Mouse (Mus musculus) hindbrain, embryonic 12.5 days (tissue): ENCODE results near the gene Pde4b. TPM values are rescaled to one million over a fixed set of nuclear protein-coding genes. Genes with fewer than 3 reads are reported as not detected.

Source experiments
- ATAC-seq: fragments of 200-750 bp; cut with Nextera tagmentation; 2 replicates; pipeline ENCODE4 v1.8.0; 2017; ENCODE audit warnings: moderate TSS enrichment; ENCODE audit not compliant: low FRiP score
- H3K27ac ChIP-seq: fragments of 300-500 bp; sonication (generic); 2 replicates; pipeline ENCODE4 v1.5.1; 2016; ENCODE audit warnings: mild to moderate bottlenecking
- H3K27me3 ChIP-seq: fragments of 300-500 bp; sonication (generic); 2 replicates; pipeline ENCODE4 v1.6.1; 2016; ENCODE audit warnings: mild to moderate bottlenecking
- H3K36me3 ChIP-seq: fragments of 300-500 bp; sonication (generic); 2 replicates; pipeline ENCODE4 v1.6.1; 2016; ENCODE audit warnings: mild to moderate bottlenecking
- H3K4me1 ChIP-seq: fragments of 300-500 bp; sonication (generic); 2 replicates; pipeline ENCODE4 v1.6.1; 2016
- H3K4me2 ChIP-seq: fragments of 300-500 bp; sonication (generic); replicated peaks from 2 replicates; pipeline ENCODE4 v1.6.1; 2016; ENCODE audit warnings: mild to moderate bottlenecking
- H3K4me3 ChIP-seq: fragments of 300-500 bp; sonication (generic); 2 replicates; pipeline ENCODE4 v1.5.1; 2016; ENCODE audit warnings: mild to moderate bottlenecking
- H3K9ac ChIP-seq: fragments of 300-500 bp; sonication (generic); 2 replicates; pipeline ENCODE4 v1.6.1; 2016; ENCODE audit warnings: mild to moderate bottlenecking, moderate library complexity
- H3K9me3 ChIP-seq: fragments of 300-500 bp; sonication (generic); replicated peaks from 2 replicates; pipeline ENCODE4 v1.6.1; 2016; ENCODE audit warnings: mild to moderate bottlenecking
- WGBS: fragments of 180-500 bp; shearing (Covaris S2); methylation state at CpG from one replicate; pipeline ENCODE4 v1.1.7; 2016; 5-methylcytosine and 5-hydroxymethylcytosine counted together
- polyA plus RNA-seq: library from polyadenylated mRNA; unstranded; fragments of >200 nt; fragmentation: Nextera tagmentation; extraction: Ambion mirVana; gene quantifications from 2 replicates; pipeline ENCODE4 v1.2.1, GENCODE M21; 2016

The Pde4b gene
- polyA plus RNA-seq, 1 experiment from 2014 or later = 12.5 TPM

GRCm38 (mm10) chr4:102511511-102511910 lies 424.2 kb downstream of the Pde4b start:
- Histone ChIP-seq H3K9me3 (no peaks in the 10 kb centered on the region), H3K27ac (0 out of 2 replicates have a peak overlapping the region, but pooled peaks have one; percentile 40), H3K4me2 (peak overlapping the region; percentile 45), H3K4me1 (peaks cover 13% of the 10 kb centered on the region), H3K9ac (peak overlapping the region; percentile 40; the same call in 1 of the 2 replicates), H3K4me3 (no peak overlapping the region), H3K36me3 (no peaks in the 10 kb centered on the region), H3K27me3 (no peaks in the 10 kb centered on the region)
- WGBS = 9% methylated on average over 11 of the region's 11 CpGs
- peak; percentile 64; the same call in 1 of the 2 replicates for ATAC-seq

GRCm38 (mm10) chr4:102512940-102513339 lies 425.6 kb downstream of the Pde4b start:
- no peak for ATAC-seq
- no peak overlapping the region for H3K4me3 ChIP-seq
- H3K9me3 ChIP-seq = no peaks in the 10 kb centered on the region
- H3K4me1 ChIP-seq = peaks cover 13% of the 10 kb centered on the region
- no peaks in the 10 kb centered on the region for H3K27me3 ChIP-seq
- no peak overlapping the region for H3K4me2 ChIP-seq
- H3K36me3 ChIP-seq = no peaks in the 10 kb centered on the region
- 88% methylated on average over 7 of the region's 7 CpGs for WGBS
- H3K27ac ChIP-seq = no peak overlapping the region
- no peak overlapping the region for H3K9ac ChIP-seq

- no peak for ATAC-seq
- H3K4me2 ChIP-seq = no peak overlapping the region
- H3K27ac ChIP-seq = no peak overlapping the region
- no peaks in the 10 kb centered on the region for H3K27me3 ChIP-seq
- 58% methylated on average over 5 of the region's 5 CpGs for WGBS
- no peaks in the 10 kb centered on the region for H3K36me3 ChIP-seq
- no peak overlapping the region for H3K9ac ChIP-seq
- no peaks in the 10 kb centered on the region for H3K9me3 ChIP-seq
- no peak overlapping the region for H3K4me3 ChIP-seq
- H3K4me1 ChIP-seq = peaks cover 13% of the 10 kb centered on the region
Measured at GRCm38 (mm10) chr4:102513514-102513913, 426.2 kb downstream of the Pde4b start.

GRCm38 (mm10) chr4:102514972-102515835 lies 427.9 kb downstream of the Pde4b start:
- H3K4me2 ChIP-seq = no peak overlapping the region
- peaks cover 13% of the 10 kb centered on the region for H3K4me1 ChIP-seq
- no peak overlapping the region for H3K4me3 ChIP-seq
- H3K27ac ChIP-seq = no peak overlapping the region
- no peak overlapping the region for H3K9ac ChIP-seq
- WGBS = 54% methylated on average over 3 of the region's 3 CpGs
- no peaks in the 10 kb centered on the region for H3K36me3 ChIP-seq
- no peaks in the 10 kb centered on the region for H3K27me3 ChIP-seq
- no peak for ATAC-seq
- no peaks in the 10 kb centered on the region for H3K9me3 ChIP-seq

DNA sequence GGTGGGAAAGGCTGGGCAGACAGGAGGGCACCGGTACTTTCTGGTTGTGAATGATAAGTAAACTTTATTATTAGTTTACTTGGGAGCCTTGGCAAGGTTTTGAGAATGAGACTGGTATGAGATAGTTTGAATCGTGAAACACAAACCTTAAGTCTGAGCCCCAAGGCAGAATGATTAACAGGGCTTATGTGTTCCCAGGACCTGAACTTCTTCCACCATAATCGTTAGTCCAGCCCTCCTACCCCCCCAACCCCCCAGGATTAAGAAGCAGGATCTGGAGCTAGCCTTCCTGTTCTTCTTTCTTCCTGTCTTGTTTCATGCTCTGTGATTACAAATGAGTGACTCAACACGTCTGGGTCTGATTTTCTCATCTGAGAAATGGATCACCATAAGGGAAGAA lies 429.1 kb downstream of the Pde4b start:
- Histone ChIP-seq H3K27ac (no peak overlapping the region), H3K36me3 (no peaks in the 10 kb centered on the region), H3K4me2 (no peak overlapping the region), H3K4me3 (no peak overlapping the region), H3K9me3 (no peaks in the 10 kb centered on the region), H3K4me1 (peaks cover 6% of the 10 kb centered on the region), H3K9ac (no peak overlapping the region), H3K27me3 (no peaks in the 10 kb centered on the region)
- 82% methylated on average over 4 of the region's 4 CpGs for WGBS
- ATAC-seq = no peak

DNA sequence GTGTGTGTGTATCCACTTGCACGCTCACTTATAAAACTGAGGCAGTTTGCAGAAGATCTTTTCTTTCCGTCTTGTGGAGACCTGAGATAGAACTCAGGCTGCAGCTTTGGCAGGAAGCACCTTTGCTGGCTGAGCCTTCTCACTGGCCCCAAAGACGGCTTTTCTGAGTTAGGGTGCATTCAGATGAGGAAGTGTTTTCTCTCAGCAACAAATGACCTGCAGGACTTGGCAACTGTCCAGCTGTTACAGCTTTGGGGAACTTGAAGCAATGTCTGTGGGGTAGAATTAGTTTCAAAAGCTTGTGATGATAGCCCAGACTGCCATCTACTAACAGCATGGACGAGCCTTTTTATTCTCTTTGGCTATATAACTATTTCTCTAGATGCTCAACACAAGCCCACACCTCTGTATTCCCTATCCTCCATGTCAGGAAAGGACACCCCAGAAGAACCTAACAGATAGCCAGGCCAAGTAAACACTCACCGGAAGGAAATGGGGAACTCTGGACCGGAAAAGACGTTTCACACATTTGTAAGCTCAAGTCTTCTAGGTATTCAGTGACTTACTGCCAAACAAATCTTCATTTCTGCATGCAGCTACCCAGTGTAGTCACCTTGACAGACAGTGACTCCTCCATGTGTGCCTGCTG lies 429.8 kb downstream of the Pde4b start:
- no peak overlapping the region for H3K4me3 ChIP-seq
- no peak overlapping the region for H3K4me2 ChIP-seq
- H3K9ac ChIP-seq = no peak overlapping the region
- H3K4me1 ChIP-seq = no peaks in the 10 kb centered on the region
- 77% methylated on average over 7 of the region's 7 CpGs for WGBS
- no peaks in the 10 kb centered on the region for H3K36me3 ChIP-seq
- ATAC-seq = no peak
- H3K27me3 ChIP-seq = no peaks in the 10 kb centered on the region
- H3K27ac ChIP-seq = no peak overlapping the region
- H3K9me3 ChIP-seq = no peaks in the 10 kb centered on the region

DNA sequence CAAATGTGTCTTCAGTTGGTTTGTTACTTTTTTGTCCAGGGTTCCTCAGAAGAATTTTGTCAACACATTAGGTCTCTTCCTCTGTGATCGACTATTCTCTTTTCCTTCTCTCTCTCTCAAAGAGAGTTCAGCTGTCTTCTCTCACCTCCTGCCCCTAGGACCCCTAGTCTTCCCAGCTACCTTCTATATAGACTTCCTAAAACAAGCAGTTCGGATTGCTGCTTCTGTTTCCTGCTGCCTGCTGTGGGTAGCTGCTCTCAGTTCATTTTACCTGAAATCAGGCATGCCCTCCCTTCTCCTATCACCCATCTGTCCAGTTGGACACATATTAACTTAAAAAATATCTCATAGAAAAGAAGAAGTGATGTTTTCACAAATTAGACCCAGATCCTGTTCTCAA lies 430.3 kb downstream of the Pde4b start:
- H3K4me1 ChIP-seq = no peaks in the 10 kb centered on the region
- H3K27ac ChIP-seq = no peak overlapping the region
- H3K36me3 ChIP-seq = no peaks in the 10 kb centered on the region
- H3K4me2 ChIP-seq = no peak overlapping the region
- H3K9ac ChIP-seq = no peak overlapping the region
- H3K4me3 ChIP-seq = no peak overlapping the region
- H3K9me3 ChIP-seq = no peaks in the 10 kb centered on the region
- WGBS = 67% methylated on average over 2 of the region's 2 CpGs
- no peaks in the 10 kb centered on the region for H3K27me3 ChIP-seq
- no peak for ATAC-seq

- no peaks in the 10 kb centered on the region for H3K9me3 ChIP-seq
- WGBS = 91% methylated on average over 2 of the region's 2 CpGs
- no peak for ATAC-seq
Measured at GRCm38 (mm10) chr4:102518341-102518740, 431.0 kb downstream of the Pde4b start.

GRCm38 (mm10) chr4:102520669-102521261 lies 433.4 kb downstream of the Pde4b start:
- Histone ChIP-seq H3K4me2 (no peak overlapping the region), H3K4me1 (no peaks in the 10 kb centered on the region), H3K9ac (no peak overlapping the region), H3K4me3 (no peak overlapping the region), H3K27me3 (no peaks in the 10 kb centered on the region), H3K27ac (no peak overlapping the region), H3K36me3 (no peaks in the 10 kb centered on the region), H3K9me3 (no peaks in the 10 kb centered on the region)
- WGBS = 59% methylated on average over 8 of the region's 8 CpGs
- ATAC-seq = no peak

More at GRCm38 (mm10) chr4:102518341-102518740, 431.0 kb downstream of the Pde4b start:
- H3K4me3 ChIP-seq = no peak overlapping the region
- no peak overlapping the region for H3K27ac ChIP-seq
- no peaks in the 10 kb centered on the region for H3K4me1 ChIP-seq
- no peak overlapping the region for H3K9ac ChIP-seq
- no peak overlapping the region for H3K4me2 ChIP-seq
- H3K36me3 ChIP-seq = no peaks in the 10 kb centered on the region
- H3K27me3 ChIP-seq = no peaks in the 10 kb centered on the region

DNA sequence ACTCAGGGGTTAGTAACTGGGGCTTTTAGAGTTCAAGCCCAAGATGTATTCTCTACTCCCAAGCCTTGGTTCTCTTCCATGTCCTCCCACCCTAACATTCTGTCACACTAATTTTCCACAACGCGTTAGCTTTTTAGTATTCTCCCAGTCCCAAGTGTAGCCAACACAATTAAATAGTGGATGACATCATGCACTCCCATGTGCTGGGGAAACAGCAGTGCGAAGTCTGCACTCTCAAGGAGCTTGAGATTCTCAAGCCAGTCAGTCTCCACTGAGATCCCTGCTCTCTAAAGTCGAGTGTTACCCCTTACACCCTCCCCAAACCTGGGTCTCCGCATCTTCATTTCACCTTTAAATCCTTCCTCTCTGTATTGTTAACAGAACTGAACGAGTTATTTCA lies 434.1 kb downstream of the Pde4b start:
- 79% methylated on average over 6 of the region's 6 CpGs for WGBS
- Histone ChIP-seq H3K27ac (no peak overlapping the region), H3K27me3 (no peaks in the 10 kb centered on the region), H3K4me3 (no peak overlapping the region), H3K9me3 (no peaks in the 10 kb centered on the region), H3K4me2 (no peak overlapping the region), H3K36me3 (no peaks in the 10 kb centered on the region), H3K9ac (no peak overlapping the region), H3K4me1 (no peaks in the 10 kb centered on the region)
- no peak for ATAC-seq

DNA sequence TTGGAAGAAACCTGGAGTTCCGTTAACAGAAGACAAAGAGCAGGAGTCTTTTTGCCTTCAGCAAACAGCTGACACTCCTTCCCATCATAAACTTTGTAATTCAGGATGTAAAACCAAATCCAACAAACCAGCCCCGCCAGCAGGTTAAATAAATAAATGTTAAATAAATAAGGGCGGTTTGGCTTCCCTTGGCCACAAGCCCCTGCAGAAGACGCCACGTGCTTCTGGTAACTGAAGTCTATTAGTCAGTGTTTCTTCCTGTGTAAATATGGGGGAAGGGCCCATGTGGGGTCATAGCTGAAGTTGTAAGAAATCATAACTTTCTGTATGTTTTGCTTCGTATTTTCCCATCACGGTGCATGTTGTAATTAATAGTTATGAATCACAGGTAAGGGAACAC lies 440.0 kb downstream of the Pde4b start:
- no peak overlapping the region for H3K4me2 ChIP-seq
- WGBS = 83% methylated on average over 7 of the region's 7 CpGs
- no peak overlapping the region for H3K9ac ChIP-seq
- ATAC-seq = no peak
- no peaks in the 10 kb centered on the region for H3K36me3 ChIP-seq
- no peak overlapping the region for H3K27ac ChIP-seq
- no peaks in the 10 kb centered on the region for H3K27me3 ChIP-seq
- no peak overlapping the region for H3K4me3 ChIP-seq
- 0 out of 2 replicates have a peak, but pooled peaks cover 3% of the 10 kb centered on the region for H3K4me1 ChIP-seq
- H3K9me3 ChIP-seq = no peaks in the 10 kb centered on the region

GRCm38 (mm10) chr4:102530797-102531196 lies 443.5 kb downstream of the Pde4b start:
- no peak overlapping the region for H3K4me3 ChIP-seq
- no peak overlapping the region for H3K9ac ChIP-seq
- WGBS = 89% methylated on average over 4 of the region's 4 CpGs
- H3K27ac ChIP-seq = no peak overlapping the region
- no peaks in the 10 kb centered on the region for H3K36me3 ChIP-seq
- no peaks in the 10 kb centered on the region for H3K27me3 ChIP-seq
- no peak overlapping the region for H3K4me2 ChIP-seq
- no peak for ATAC-seq
- no peaks in the 10 kb centered on the region for H3K9me3 ChIP-seq
- peaks cover 7% of the 10 kb centered on the region for H3K4me1 ChIP-seq
